Mouse (Mus musculus): ENCODE measurements around the gene Nsmce3.

DNA sequence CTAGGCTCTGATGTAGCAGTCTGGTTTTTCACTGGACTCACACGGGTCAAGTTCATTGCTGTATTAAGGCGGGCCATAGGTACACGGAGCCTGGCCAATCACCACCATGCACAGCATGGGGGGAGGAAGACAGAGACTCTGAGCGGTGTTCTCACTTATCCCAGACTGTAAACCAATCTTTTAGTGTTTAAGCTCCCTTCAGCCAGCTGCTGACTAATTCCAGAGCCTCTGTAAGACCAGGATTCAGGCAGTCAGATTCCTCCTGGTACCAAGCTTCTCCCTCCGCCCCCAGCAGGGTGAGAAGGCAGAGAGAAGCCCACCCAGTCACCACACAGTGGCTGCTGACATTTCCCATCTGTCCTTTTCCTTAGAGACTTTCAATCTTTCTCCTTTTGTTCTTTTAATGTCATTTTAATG, 22.9 kb upstream of the Nsmce3 start:
- TF ChIP-seq CTCF (IDR thresholded peaks at IDR 0.05) (no peak), EP300 (IDR thresholded peaks at IDR 0.05; ENCODE audit: insufficient read depth, low read depth, low read length) (no peak)

Measured in heart, adult 2 months (tissue).